In the genomic region with DNA sequence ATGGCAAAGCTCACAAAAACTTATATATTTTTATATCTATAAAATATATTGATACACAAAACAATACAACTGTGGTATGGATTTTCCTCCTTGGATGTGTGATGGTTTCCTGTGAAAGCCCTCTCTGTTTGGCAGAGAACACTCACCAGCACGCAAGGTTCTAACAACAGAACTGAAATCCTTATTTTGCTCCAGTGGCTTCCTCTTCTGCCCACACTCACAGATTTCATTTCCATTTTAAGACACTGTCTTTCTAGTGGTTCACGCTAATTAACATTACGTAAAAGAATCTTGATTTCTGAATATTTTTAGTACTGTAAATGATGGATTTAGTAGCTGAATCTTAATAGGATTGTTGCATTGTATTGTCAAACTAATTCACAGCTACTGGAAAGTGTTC, we compare ENCODE assay signal across 21 mouse cellular contexts. TPM values are rescaled to one million over a fixed set of nuclear protein-coding genes. Genes with fewer than 3 reads are reported as not detected.
DNase-seq lines count a peak whose midpoint lies in the region; TF ChIP-seq lines count a peak whose summit lies in the region.
"Had no signal": no experiment of that assay in that cellular context is flagged by ENCODE, and none has a peak within 500 bp of the region (broad histone marks: within the 10 kb centered on the region; RNA-seq: fewer than 3 reads in every experiment).

No protein-coding gene starts in this region.

- H3K4me1 ChIP-seq in CH12.LX (ENCODE audit: control insufficient read depth in 1 of 2, insufficient read depth in 2 of 2): 0 out of 4 replicates have a peak, but pooled peaks cover 0 to 3% of the 10 kb centered on the region in 2 experiments
- H3K4me1 ChIP-seq: embryonic facial prominence, embryonic 12.5 days; forebrain, embryonic 13.5 days; forebrain, embryonic 15.5 days had no signal

- TF ChIP-seq POLR2A in CH12.LX (IDR thresholded peaks at IDR 0.05; ENCODE audit: low read depth, low read length): no peak

- in situ Hi-C loops in CH12.LX (cut with MboI; ENCODE audit: low pct_ligation_motif_present, low pct_unique_long_range_greater_than_20kb, low sequenced_read_pairs): no loop called here

- peak; percentile 6 to 24 for DNase-seq in left cerebral cortex, postnatal 25 days (ENCODE audit: low spot score in 2 of 2)
- DNase-seq in left cerebral cortex, postnatal 4 days: no peak
- no peak for DNase-seq in CH12.LX (ENCODE audit: extremely low read depth)
- peak; percentile 40 for DNase-seq in brain, adult 2 months (ENCODE audit: low read depth, low spot score)
- no peak for DNase-seq in cerebellum, postnatal 4 days (ENCODE audit: low spot score in 2 of 2)
- DNase-seq in liver: no peak
- DNase-seq: adrenal gland, adult 8-10 months; adrenal gland, postnatal 14 days; adrenal gland, postnatal 36 days; cerebellum, adult 11 months; cerebellum, adult 18-20 months; cerebellum, adult 8-10 months; cerebellum, adult 9-11 months; cerebellum, postnatal 14 days; cerebellum, postnatal 36 days; forebrain, postnatal 0 days had no signal

- dilution Hi-C loops in CH12.LX (cut with MboI; ENCODE audit: extremely low pct_ligation_motif_present, extremely low pct_unique_long_range_greater_than_20kb, low sequenced_read_pairs): no loop called here

- peak overlapping the region; percentile 15; the same call in 1 of the 2 replicates for H3K4me2 ChIP-seq in CH12.LX (ENCODE audit: insufficient read depth, low read depth, poor library complexity, severe bottlenecking)
- H3K4me2 ChIP-seq: embryonic facial prominence, embryonic 12.5 days; forebrain, embryonic 13.5 days; forebrain, embryonic 15.5 days had no signal

- H3K9me3 ChIP-seq in CH12.LX (replicated peaks; ENCODE audit: low read length): no peaks in the 10 kb centered on the region
- H3K9me3 ChIP-seq: embryonic facial prominence, embryonic 10.5 days; embryonic facial prominence, embryonic 12.5 days; forebrain, embryonic 13.5 days; forebrain, embryonic 15.5 days; G1E had no signal

- H3K9ac ChIP-seq in CH12.LX (ENCODE audit: insufficient read depth, low read depth): no peak overlapping the region
- H3K9ac ChIP-seq: embryonic facial prominence, embryonic 12.5 days; forebrain, embryonic 13.5 days; forebrain, embryonic 15.5 days; forebrain, postnatal 0 days had no signal

- no peaks in the 10 kb centered on the region for H3K36me3 ChIP-seq in CH12.LX (replicated peaks in 1 of 2; ENCODE audit: control insufficient read depth in 1 of 2, insufficient read depth in 1 of 2, low read length in 1 of 2)
- H3K36me3 ChIP-seq: embryonic facial prominence, embryonic 10.5 days; embryonic facial prominence, embryonic 12.5 days; forebrain, embryonic 15.5 days had no signal

- TF ChIP-seq RAD21 in CH12.LX (IDR thresholded peaks at IDR 0.05; ENCODE audit: low read depth, low read length): no peak

- no peaks in the 10 kb centered on the region for H3K79me2 ChIP-seq in CH12.LX (replicated peaks; ENCODE audit: control insufficient read depth, extremely low read depth, insufficient read depth, poor library complexity, severe bottlenecking)

- no peak for TF ChIP-seq CTCF in CH12.LX (conservative IDR thresholded peaks at IDR 0.05 in 1 of 2, IDR thresholded peaks at IDR 0.05 in 1 of 2; ENCODE audit: low read depth in 2 of 2, low read length in 2 of 2)

- no peak for TF ChIP-seq EP300 in CH12.LX (IDR thresholded peaks at IDR 0.05; ENCODE audit: low read length)

- no peak overlapping the region for H3K4me3 ChIP-seq in CH12.LX (replicated peaks in 1 of 3; ENCODE audit: low read depth in 2 of 3, low read length in 2 of 3, poor library complexity in 1 of 3)
- H3K4me3 ChIP-seq: embryonic facial prominence, embryonic 10.5 days; embryonic facial prominence, embryonic 12.5 days; forebrain, embryonic 13.5 days; forebrain, embryonic 15.5 days had no signal

- H3K27ac ChIP-seq in CH12.LX (ENCODE audit: insufficient read depth, low read depth): no peak overlapping the region
- H3K27ac ChIP-seq: embryonic facial prominence, embryonic 10.5 days; embryonic facial prominence, embryonic 12.5 days; forebrain, embryonic 13.5 days; forebrain, embryonic 15.5 days had no signal

- intact Hi-C loops in left cerebral cortex, postnatal 25 days (cut with DNase I): loop anchor here (5.0 kb wide), 1 partner anchor 81 kb away; no protein-coding TSS in a partner anchor
- intact Hi-C loops in left cerebral cortex, postnatal 4 days (cut with DNase I): loop anchor here (10.0 kb wide), 1 partner anchor 623 kb away; no protein-coding TSS in a partner anchor

- no peaks in the 10 kb centered on the region for H3K27me3 ChIP-seq in CH12.LX (replicated peaks)
- H3K27me3 ChIP-seq: embryonic facial prominence, embryonic 12.5 days; forebrain, embryonic 13.5 days; forebrain, embryonic 15.5 days had no signal

TF ChIP-seq in CH12.LX, 34 proteins besides CTCF, POLR2A, EP300 and RAD21:
- TF ChIP-seq ZKSCAN1 (IDR thresholded peaks at IDR 0.05; ENCODE audit: borderline replicate concordance, low read depth, low read length) (no peak), KAT2A (IDR thresholded peaks at IDR 0.05; ENCODE audit: insufficient replicate concordance, low read length) (no peak), JUND (conservative IDR thresholded peaks at IDR 0.05; ENCODE audit: low read depth, low read length) (no peak), SMC3 (IDR thresholded peaks at IDR 0.05; ENCODE audit: low read depth, low read length) (no peak), ZNF384 (IDR thresholded peaks at IDR 0.05; ENCODE audit: low read depth, low read length) (no peak), POLR2AphosphoS2 (IDR thresholded peaks at IDR 0.05; ENCODE audit: low read depth, low read length) (no peak), BHLHE40 (IDR thresholded peaks at IDR 0.05; ENCODE audit: low read depth, low read length) (no peak), UBTF (IDR thresholded peaks at IDR 0.05; ENCODE audit: low read depth, low read length) (no peak), ETS1 (conservative IDR thresholded peaks at IDR 0.05; ENCODE audit: low read depth, low read length) (no peak), RCOR1 (conservative IDR thresholded peaks at IDR 0.05; ENCODE audit: low read depth, low read length) (no peak), MAX (IDR thresholded peaks at IDR 0.05; ENCODE audit: low read length) (no peak), NRF1 (IDR thresholded peaks at IDR 0.05; ENCODE audit: low read depth, low read length) (no peak), MAZ (IDR thresholded peaks at IDR 0.05; ENCODE audit: low read depth, low read length) (no peak), CHD2 (IDR thresholded peaks at IDR 0.05; ENCODE audit: low read length) (no peak), JUN (IDR thresholded peaks at IDR 0.05; ENCODE audit: insufficient read depth, low read depth, low read length) (no peak), MEF2A (IDR thresholded peaks at IDR 0.05; ENCODE audit: borderline replicate concordance, low read depth, low read length) (no peak), GABPA (IDR thresholded peaks at IDR 0.05; ENCODE audit: insufficient replicate concordance, low read depth, low read length) (no peak), SIN3A (IDR thresholded peaks at IDR 0.05; ENCODE audit: low read length) (no peak), MXI1 (IDR thresholded peaks at IDR 0.05; ENCODE audit: low read depth, low read length) (no peak), MAFK (IDR thresholded peaks at IDR 0.05; ENCODE audit: insufficient replicate concordance, low read length) (no peak)

RNA-seq across cellular contexts. Expression of a gene that starts 16.3 kb away (rescaled TPM):
- total RNA-seq in left cerebral cortex, postnatal 25 days (2021): 10 to 100 TPM; 12.4 to 13.4 TPM
- 10 to 100 TPM; 32.4 to 43.2 TPM for total RNA-seq in left cerebral cortex, postnatal 4 days (2021)
- total RNA-seq in CH12.LX (2012; rRNA removed): 89.3 and 103 TPM in 2 replicates
- total RNA-seq in CH12.LX (2014; rRNA removed): 298 and 357 TPM in 2 replicates
- polyA plus RNA-seq in CH12.LX (2012; ENCODE audit: insufficient read length, low read depth): 80.0 and 98.9 TPM in 2 replicates

RNA-seq across cellular contexts. Expression of a gene that starts 26.5 kb away (rescaled TPM):
- 10 to 100 TPM; 42.4 to 42.8 TPM for total RNA-seq in left cerebral cortex, postnatal 25 days (2021)
- total RNA-seq in left cerebral cortex, postnatal 4 days (2021): 10 to 100 TPM; 44.5 to 46.3 TPM
- total RNA-seq in CH12.LX (2012; rRNA removed): 12.8 and 14.1 TPM in 2 replicates
- total RNA-seq in CH12.LX (2014; rRNA removed): 20.4 and 23.5 TPM in 2 replicates
- 11.2 and 13.1 TPM in 2 replicates for polyA plus RNA-seq in CH12.LX (2012; ENCODE audit: insufficient read length, low read depth)

Comparison
In these comparisons a context has a peak if more than half of its experiments do, and no peak if none do; other contexts are left out.
1. DNase-seq: peak in left cerebral cortex, postnatal 25 days (2 of 2) and brain, adult 2 months (single experiment); none in left cerebral cortex, postnatal 4 days (single experiment), CH12.LX (single experiment), cerebellum, postnatal 4 days (0 of 2) and liver (single experiment).